Mouse (Mus musculus): ENCODE results near the gene Brca1.

- TF ChIP-seq POLR2A (IDR thresholded peaks at IDR 0.05; ENCODE audit: borderline replicate concordance, insufficient read depth, low read length) (no peak), CTCF (IDR thresholded peaks at IDR 0.05; ENCODE audit: borderline replicate concordance, insufficient read depth, low read depth, low read length) (no peak)
Measured at GRCm38 (mm10) chr11:101543533-101543932, 8.2 kb downstream of the Brca1 start.

Measured in cerebellum, adult 2 months (tissue).